Mouse (Mus musculus) olfactory bulb, adult 2 months (tissue): ENCODE results near the gene Tbx21.

ENCODE experiments used
- CTCF ChIP-seq: fragments of 200-500 bp; IDR thresholded peaks from 2 replicates; pipeline ENCODE4 v1.5.1; 2012; ENCODE audit warnings: low read depth, mild to moderate bottlenecking, low read length, moderate library complexity; ENCODE audit not compliant: insufficient read depth
- POLR2A ChIP-seq: fragments of 200-500 bp; IDR thresholded peaks from 2 replicates; pipeline ENCODE4 v1.6.1; 2012; ENCODE audit warnings: mild to moderate bottlenecking, low read depth, low read length, moderate library complexity; ENCODE audit not compliant: insufficient read depth

- TF ChIP-seq CTCF: no peak
- no peak for TF ChIP-seq POLR2A
These were observed 32.2 kb upstream of the Tbx21 start for GRCm38 (mm10) chr11:97147333-97147732.
